Mouse (Mus musculus) liver, embryonic 16.5 days (tissue): ENCODE measurements around the gene Hpd. TPM values are rescaled to one million over a fixed set of nuclear protein-coding genes. Genes with fewer than 3 reads are reported as not detected.
"Not testable (repeated sequence)": the region's sequence is repeated elsewhere in the genome, so short reads cannot be mapped to it uniquely, and the experiment has no call there.

Source experiments
- ATAC-seq: fragments of 200-750 bp; cut with Nextera tagmentation; 2 replicates; pipeline ENCODE4 v1.8.0; 2017; ENCODE audit warnings: low read depth, mild to moderate bottlenecking, moderate number of reproducible peaks, moderate library complexity
- H3K27ac ChIP-seq: fragments of 300-500 bp; sonication (generic); 2 replicates; pipeline ENCODE4 v1.5.1; 2014; ENCODE audit warnings: mild to moderate bottlenecking, low read length
- H3K27me3 ChIP-seq: fragments of 300-500 bp; sonication (generic); 2 replicates; pipeline ENCODE4 v1.6.1; 2014; ENCODE audit warnings: low read depth, low read length, mixed read lengths; ENCODE audit not compliant: control insufficient read depth, insufficient read depth
- H3K36me3 ChIP-seq: fragments of 300-500 bp; sonication (generic); 2 replicates; pipeline ENCODE4 v1.6.1; 2014; ENCODE audit warnings: mild to moderate bottlenecking; ENCODE audit not compliant: control insufficient read depth, insufficient read depth
- H3K4me1 ChIP-seq: fragments of 300-500 bp; sonication (generic); 2 replicates; pipeline ENCODE4 v1.6.1; 2014; ENCODE audit warnings: low read depth, low read length, mixed read lengths; ENCODE audit not compliant: control insufficient read depth
- H3K4me2 ChIP-seq: fragments of 300-500 bp; sonication (generic); 2 replicates; pipeline ENCODE4 v1.6.1; 2014; ENCODE audit warnings: low read depth, low read length, mixed read lengths
- H3K4me3 ChIP-seq: fragments of 300-500 bp; sonication (generic); 2 replicates; pipeline ENCODE4 v1.5.1; 2014; ENCODE audit warnings: low read depth, mild to moderate bottlenecking, low read length
- H3K9ac ChIP-seq: fragments of 300-500 bp; sonication (generic); 2 replicates; pipeline ENCODE4 v1.6.1; 2014; ENCODE audit warnings: low read depth, low read length
- H3K9me3 ChIP-seq: fragments of 300-500 bp; sonication (generic); replicated peaks from 2 replicates; pipeline ENCODE4 v1.6.1; 2016; ENCODE audit warnings: low read length; ENCODE audit not compliant: control insufficient read depth
- WGBS: fragments of 180-500 bp; shearing (Covaris S2); extraction: QIAGEN DNeasy Blood & Tissue Kit; methylation state at CpG from one replicate; pipeline ENCODE4 v1.1.7; 2014; ENCODE audit not compliant: insufficient replicate concordance; 5-methylcytosine and 5-hydroxymethylcytosine counted together
- polyA plus RNA-seq: library from polyadenylated mRNA; unstranded; fragments of >200 nt; fragmentation: Nextera tagmentation; extraction: Ambion mirVana; gene quantifications from 2 replicates; pipeline ENCODE4 v1.2.1, GENCODE M21; 2015

The Hpd gene
- polyA plus RNA-seq, 1 experiment from 2014 or later = 129 TPM

DNA sequence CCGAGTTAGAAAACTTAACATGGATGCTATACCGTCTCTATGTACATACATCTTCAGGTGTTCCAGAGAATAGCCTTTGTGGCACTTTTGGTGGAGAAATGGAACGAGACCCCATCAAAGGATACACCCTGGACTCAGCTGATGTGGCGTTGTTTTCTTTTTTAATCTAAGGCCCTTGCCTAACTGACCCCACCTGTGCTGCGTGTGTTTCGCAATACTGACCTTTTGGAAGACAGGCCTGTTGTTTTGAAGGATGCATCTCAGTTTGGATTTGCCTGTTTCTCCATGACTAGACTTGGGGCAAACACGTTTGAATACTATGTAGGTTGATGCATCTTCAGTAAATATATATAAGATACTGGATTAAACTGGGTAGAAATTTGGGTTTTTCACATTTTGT lies 21.1 kb upstream of the Hpd start:
- H3K4me3 ChIP-seq, H3K36me3 ChIP-seq, H3K9ac ChIP-seq, H3K27ac ChIP-seq, H3K9me3 ChIP-seq, H3K27me3 ChIP-seq, H3K4me2 ChIP-seq, ATAC-seq: not testable (repeated sequence)
- WGBS = 76% methylated on average over 7 of the region's 7 CpGs
- H3K4me1 ChIP-seq = peaks cover 20% of the 10 kb centered on the region

GRCm38 (mm10) chr5:123202771-123203170 lies 20.2 kb upstream of the Hpd start:
- Histone ChIP-seq H3K27ac (peak overlapping the region; percentile 66; the same call in 1 of the 2 replicates), H3K4me1 (peaks cover 20% of the 10 kb centered on the region)
- H3K9me3 ChIP-seq, H3K36me3 ChIP-seq, H3K4me2 ChIP-seq, H3K4me3 ChIP-seq, ATAC-seq, H3K9ac ChIP-seq, H3K27me3 ChIP-seq: not testable (repeated sequence)
- 37% methylated on average over 4 of the region's 4 CpGs for WGBS

GRCm38 (mm10) chr5:123201987-123202386 lies 19.5 kb upstream of the Hpd start:
- Histone ChIP-seq H3K27ac (peak overlapping the region; percentile 96), H3K9me3 (no peaks in the 10 kb centered on the region), H3K36me3 (no peaks in the 10 kb centered on the region), H3K4me1 (peaks cover 20% of the 10 kb centered on the region), H3K4me3 (no peak overlapping the region), H3K27me3 (no peaks in the 10 kb centered on the region), H3K9ac (peak overlapping the region; percentile 54), H3K4me2 (peak overlapping the region; percentile 39; the same call in 1 of the 2 replicates)
- ATAC-seq = peak; percentile 71
- 35% methylated on average over 5 of the region's 5 CpGs for WGBS

- Histone ChIP-seq H3K9ac (peak overlapping the region; percentile 54), H3K27ac (peak overlapping the region; percentile 96)
- peak; percentile 75 for ATAC-seq
Observed at GRCm38 (mm10) chr5:123201523-123201892, 19.0 kb upstream of the Hpd start.

DNA sequence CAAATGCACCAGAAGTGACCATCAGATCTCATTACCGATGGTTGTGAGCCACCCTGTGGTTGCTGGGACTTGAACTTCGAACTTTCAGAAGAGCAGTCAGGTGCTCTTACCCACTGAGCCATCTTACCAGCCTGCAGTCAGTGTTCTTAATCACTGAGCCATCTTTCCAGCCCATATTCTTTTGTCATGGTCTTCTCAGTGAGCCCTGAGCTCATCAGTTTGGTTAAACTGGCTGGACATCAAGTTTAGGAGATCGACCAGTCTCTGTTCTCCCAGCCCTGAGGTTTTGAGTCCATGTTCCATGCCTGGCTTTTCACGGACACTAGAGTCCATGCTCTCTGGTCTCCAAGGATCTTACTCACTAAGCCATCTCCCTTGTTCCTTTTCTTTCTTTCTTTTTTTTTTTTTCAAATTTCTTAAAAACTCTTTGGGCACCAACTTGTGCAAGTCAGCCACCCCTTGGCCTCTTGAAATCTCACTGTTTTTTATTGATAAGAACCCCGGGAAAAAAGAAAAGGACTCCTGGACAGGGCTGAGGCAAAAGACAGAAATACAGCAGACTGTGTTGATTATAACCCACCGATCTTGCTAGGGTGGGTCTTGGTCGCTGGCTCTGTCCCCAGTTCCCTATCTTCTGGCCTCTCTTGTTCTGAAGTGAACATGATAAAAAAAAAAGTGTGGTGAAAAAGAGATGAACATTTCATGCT lies 18.4 kb upstream of the Hpd start:
- peak overlapping the region; percentile 39; the same call in 1 of the 2 replicates for H3K4me2 ChIP-seq
- H3K27ac ChIP-seq = peak overlapping the region; percentile 96
- not testable (repeated sequence) for H3K9ac ChIP-seq, H3K4me3 ChIP-seq, H3K36me3 ChIP-seq, H3K27me3 ChIP-seq, H3K9me3 ChIP-seq
- ATAC-seq = peak; percentile 58
- WGBS = 58% methylated on average over 5 of the region's 7 CpGs
- H3K4me1 ChIP-seq = peaks cover 24% of the 10 kb centered on the region

More at GRCm38 (mm10) chr5:123201523-123201892, 19.0 kb upstream of the Hpd start:
- H3K9me3 ChIP-seq = no peaks in the 10 kb centered on the region
- peaks cover 20% of the 10 kb centered on the region for H3K4me1 ChIP-seq
- no peak overlapping the region for H3K4me3 ChIP-seq
- 63% methylated on average over 7 of the region's 7 CpGs for WGBS
- no peaks in the 10 kb centered on the region for H3K27me3 ChIP-seq
- H3K36me3 ChIP-seq = no peaks in the 10 kb centered on the region
- peak overlapping the region; percentile 39; the same call in 1 of the 2 replicates for H3K4me2 ChIP-seq

DNA sequence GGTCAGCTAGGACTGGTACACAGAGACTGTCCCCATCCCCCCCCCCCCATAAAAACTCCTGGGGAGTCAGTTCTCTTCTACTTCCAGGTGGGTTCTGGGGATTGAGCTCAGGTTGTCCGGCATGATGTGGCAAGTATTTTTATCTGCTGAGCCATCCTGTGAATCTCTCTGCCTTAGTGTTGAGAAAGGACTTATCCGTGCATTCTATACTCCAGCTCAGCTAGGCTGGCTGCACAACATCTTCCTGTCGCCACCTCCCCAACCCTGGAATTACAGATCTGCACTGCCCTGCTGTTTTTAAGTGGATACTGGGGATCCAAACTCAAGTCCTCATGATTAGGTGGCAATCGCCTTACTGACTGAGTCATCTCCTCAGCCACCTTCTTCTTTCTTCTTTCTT lies 16.0 kb upstream of the Hpd start:
- 58% methylated on average over 4 of the region's 4 CpGs for WGBS
- Histone ChIP-seq H3K9ac (no peak overlapping the region), H3K27ac (peak overlapping the region; percentile 53), H3K27me3 (no peaks in the 10 kb centered on the region), H3K9me3 (no peaks in the 10 kb centered on the region), H3K4me1 (peaks cover 48% of the 10 kb centered on the region), H3K4me2 (no peak overlapping the region), H3K4me3 (no peak overlapping the region), H3K36me3 (no peaks in the 10 kb centered on the region)
- ATAC-seq = no peak

DNA sequence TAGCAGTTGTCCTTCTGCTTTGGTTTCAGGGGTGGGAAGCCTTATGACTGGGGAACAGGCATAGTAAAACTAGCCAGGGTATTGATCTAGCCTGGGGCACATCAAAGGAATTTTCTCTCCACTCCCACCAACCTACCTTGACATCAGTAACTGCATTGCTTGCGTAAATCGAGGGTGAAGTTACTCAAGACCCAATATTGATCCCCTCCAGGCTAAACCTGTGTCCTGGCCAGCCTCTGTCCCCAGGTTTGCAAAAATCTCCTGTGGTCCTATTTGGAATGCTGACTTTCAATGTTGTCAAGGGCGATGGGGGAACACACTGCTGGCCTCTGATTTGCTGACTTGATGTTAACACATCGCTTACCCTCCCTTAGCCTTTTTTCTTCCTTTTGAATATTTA lies 14.2 kb upstream of the Hpd start:
- no peak overlapping the region for H3K4me3 ChIP-seq
- peak; percentile 39 for ATAC-seq
- peak overlapping the region; percentile 93 for H3K27ac ChIP-seq
- WGBS = 65% methylated on average over 4 of the region's 4 CpGs
- H3K4me1 ChIP-seq = peaks cover 58% of the 10 kb centered on the region
- H3K36me3 ChIP-seq = no peaks in the 10 kb centered on the region
- H3K9me3 ChIP-seq = no peaks in the 10 kb centered on the region
- H3K4me2 ChIP-seq = no peak overlapping the region
- H3K27me3 ChIP-seq = no peaks in the 10 kb centered on the region
- no peak overlapping the region for H3K9ac ChIP-seq

DNA sequence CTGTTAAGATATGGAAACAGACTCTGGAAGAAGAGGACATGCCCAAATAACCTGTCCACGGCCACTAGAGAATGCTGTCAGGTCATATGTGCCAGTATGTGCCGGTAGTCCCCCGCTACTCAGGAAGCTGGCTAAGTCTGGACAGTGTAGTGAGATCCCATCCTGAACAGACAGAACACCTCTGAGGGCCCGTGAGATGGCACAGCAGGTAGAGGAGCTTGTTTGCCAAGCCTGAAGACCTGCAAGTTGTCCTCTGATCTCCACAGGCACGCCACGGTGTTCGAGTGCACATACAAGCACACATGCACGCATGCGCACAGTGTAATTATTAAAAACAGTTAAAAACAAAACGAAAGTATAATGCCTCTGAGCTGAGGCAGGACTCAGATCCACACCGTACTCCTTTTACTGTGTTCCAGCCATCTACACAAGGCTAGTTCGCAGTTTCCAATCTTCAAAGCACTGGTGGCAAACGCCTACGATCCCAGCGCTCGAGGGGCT lies 13.0 kb upstream of the Hpd start:
- no peaks in the 10 kb centered on the region for H3K9me3 ChIP-seq
- 80% methylated on average over 16 of the region's 16 CpGs for WGBS
- H3K4me2 ChIP-seq = no peak overlapping the region; the same call in 1 of the 2 replicates
- H3K4me1 ChIP-seq = peaks cover 55% of the 10 kb centered on the region
- no peaks in the 10 kb centered on the region for H3K36me3 ChIP-seq
- no peak overlapping the region for H3K4me3 ChIP-seq
- H3K27ac ChIP-seq = peak overlapping the region; percentile 93
- ATAC-seq = no peak
- no peaks in the 10 kb centered on the region for H3K27me3 ChIP-seq
- H3K9ac ChIP-seq = no peak overlapping the region

- no peaks in the 10 kb centered on the region for H3K36me3 ChIP-seq
- 75% methylated on average over 6 of the region's 6 CpGs for WGBS
- no peak overlapping the region; the same call in 1 of the 2 replicates for H3K9ac ChIP-seq
- no peak overlapping the region for H3K4me3 ChIP-seq
- no peaks in the 10 kb centered on the region for H3K27me3 ChIP-seq
- no peak for ATAC-seq
- no peaks in the 10 kb centered on the region for H3K9me3 ChIP-seq
- H3K4me1 ChIP-seq = peaks cover 50% of the 10 kb centered on the region
- peak overlapping the region; percentile 93 for H3K27ac ChIP-seq
- no peak overlapping the region for H3K4me2 ChIP-seq
Observed at GRCm38 (mm10) chr5:123194856-123195255, 12.3 kb upstream of the Hpd start.
